Mouse (Mus musculus): ENCODE results near the gene Spin1.

DNA sequence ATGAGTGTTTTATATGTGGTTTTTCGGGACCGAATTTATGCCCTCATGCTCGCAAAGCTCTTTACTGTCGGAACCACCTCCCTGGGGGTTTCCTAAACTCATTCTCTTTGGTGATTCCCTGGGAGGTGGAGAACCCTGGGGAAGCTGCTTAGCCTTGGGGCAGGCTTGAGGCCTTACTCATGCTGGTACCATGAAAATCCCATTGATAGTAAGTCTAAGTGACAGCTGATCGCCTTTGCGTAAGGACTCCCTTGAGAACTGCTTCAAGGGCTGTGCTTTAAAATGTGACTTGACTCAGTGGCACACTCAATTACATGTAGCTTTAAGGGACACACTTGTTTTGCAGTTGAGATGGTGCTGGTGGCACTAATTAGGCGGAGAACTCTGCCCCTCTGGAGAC lies 71.9 kb downstream of the Spin1 start:
- TF ChIP-seq POLR2A (IDR thresholded peaks at IDR 0.05; ENCODE audit: insufficient read depth, low read depth, low read length) (no peak), CTCF (IDR thresholded peaks at IDR 0.05; ENCODE audit: insufficient read depth, low read depth, low read length) (no peak)
